Mouse (Mus musculus) adrenal gland, postnatal 25 days (tissue): ENCODE measurements at regions not wholly inside any gene's neighbourhood (a gene's known extent, or its start where the extent isn't known, plus 50 kb on each side); places are given as distances from the start of the nearest gene placed in this dataset.

Source experiments
- DNase-seq: peaks from one replicate; pipeline ENCODE4 v3.0.0; 2021; ENCODE audit warnings: mixed read lengths

DNA sequence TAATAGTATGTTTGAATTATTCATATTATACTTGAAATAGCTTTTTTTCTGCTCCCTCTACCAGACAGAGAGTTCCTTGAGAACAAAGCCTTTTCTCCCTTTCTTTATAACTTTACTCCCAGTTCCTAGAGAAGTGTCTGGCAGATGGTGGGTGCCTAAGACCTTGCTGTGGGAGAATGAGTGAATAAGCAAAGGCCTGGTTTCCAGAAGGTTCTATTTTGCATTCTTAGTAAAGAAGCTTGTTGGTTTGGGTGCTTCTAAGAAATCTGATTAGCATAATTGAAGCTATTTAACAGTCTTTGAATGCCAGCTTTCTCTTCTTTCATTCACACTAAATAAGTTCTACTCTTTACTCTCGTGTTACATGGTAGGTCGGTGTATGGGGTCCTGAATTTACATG, 1104.2 kb downstream of the Gsdmc2 start:
- DNase-seq: no peak

DNA sequence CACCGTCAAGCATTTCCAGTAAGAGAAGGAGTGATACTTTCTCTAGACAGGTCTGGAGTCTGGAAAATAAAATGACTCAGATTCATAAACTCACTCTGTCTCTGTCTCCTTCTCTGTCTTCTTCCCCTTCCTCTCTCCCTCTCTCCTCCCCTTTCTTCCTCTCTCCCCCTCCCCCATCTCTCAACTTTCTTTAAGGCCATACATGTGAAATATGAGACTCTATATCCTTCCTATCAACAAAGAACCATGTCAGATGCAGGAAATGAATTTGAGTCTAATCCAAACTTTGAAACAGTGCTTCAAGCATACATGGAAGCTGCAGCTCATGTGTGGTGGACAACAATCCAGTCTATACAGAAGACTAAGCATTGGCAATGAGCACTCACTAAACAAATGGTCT, 1109.6 kb downstream of the Gsdmc2 start:
- DNase-seq: no peak

GRCm38 (mm10) chr15:62734900-62735299, 1110.1 kb downstream of the Gsdmc2 start:
- no peak for DNase-seq

- DNase-seq: no peak
These were observed 1114.5 kb downstream of the Gsdmc2 start for GRCm38 (mm10) chr15:62730524-62730923.

- no peak for DNase-seq
These were observed 1130.7 kb downstream of the Gsdmc2 start for GRCm38 (mm10) chr15:62714265-62714664.

DNA sequence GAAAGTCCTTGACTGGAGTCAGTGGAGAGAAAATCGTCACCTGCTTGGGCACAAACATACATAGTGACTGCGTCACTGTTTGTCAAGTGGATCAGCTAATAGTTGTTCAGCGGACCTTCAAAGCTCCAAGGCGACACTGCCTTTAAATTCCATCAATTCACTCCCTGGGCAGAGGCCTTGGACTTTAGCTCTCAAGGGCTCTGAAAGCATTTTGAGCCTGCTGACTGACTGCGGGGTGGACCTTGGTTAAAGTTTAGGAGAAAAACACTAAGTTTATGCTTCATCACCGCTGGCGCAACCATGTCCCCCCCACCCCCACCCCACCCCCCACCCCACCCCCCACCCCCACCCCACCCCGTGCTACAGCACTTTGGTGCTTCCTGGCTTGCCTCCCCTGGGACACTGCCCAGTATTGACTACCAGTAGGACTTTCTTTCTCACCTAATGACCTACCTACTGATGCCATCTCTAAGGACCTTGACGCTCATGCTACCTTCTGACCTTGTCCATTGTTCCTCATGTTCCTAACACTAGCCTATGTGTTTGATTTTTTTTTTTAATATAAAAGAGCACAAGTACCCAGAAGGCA, 1132.3 kb downstream of the Gsdmc2 start:
- peak; percentile 15 for DNase-seq

GRCm38 (mm10) chr15:62712060-62712542, 1132.9 kb downstream of the Gsdmc2 start:
- DNase-seq: no peak

GRCm38 (mm10) chr15:62709546-62709945, 1135.4 kb downstream of the Gsdmc2 start:
- DNase-seq: peak; percentile 23

GRCm38 (mm10) chr15:62698559-62698958, 1146.4 kb downstream of the Gsdmc2 start:
- DNase-seq: no peak

DNA sequence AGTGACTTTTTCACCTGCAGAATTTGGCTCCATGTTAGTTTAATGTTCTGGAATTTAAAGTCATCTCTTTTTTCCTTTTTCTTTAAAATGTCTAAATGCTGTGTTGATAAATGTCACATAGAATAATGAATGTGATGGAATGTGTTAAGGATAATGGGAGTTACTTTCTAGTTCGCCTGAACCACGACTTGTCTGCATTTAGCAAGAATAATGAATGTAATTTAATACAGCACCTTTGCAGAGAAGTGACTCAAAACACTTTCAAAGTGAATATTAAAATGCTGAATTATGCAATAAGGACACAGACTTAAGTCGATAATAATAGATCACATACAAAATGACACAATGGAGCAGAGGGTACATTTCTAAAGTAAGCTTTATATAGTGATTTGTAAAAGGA, 1150.2 kb downstream of the Gsdmc2 start:
- no peak for DNase-seq

DNA sequence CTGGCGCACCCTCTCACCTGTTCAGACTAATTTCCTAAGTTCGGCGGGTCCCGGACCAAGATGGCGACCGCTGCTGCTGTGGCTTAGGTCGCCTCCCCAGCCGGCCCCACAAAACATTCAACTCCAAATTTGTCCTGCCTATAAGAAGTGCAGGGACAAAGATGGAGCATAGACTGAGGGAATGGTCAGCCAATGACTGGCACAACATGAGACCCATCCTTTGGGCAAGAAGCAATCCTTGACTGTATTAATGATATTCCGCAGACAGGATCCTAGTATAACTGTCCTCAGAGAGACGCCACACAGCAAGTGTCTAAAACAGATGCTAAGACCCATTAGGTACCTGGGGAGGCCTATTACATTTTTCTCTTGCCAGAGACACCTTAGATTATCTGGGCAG, 1151.3 kb downstream of the Gsdmc2 start:
- no peak for DNase-seq

DNA sequence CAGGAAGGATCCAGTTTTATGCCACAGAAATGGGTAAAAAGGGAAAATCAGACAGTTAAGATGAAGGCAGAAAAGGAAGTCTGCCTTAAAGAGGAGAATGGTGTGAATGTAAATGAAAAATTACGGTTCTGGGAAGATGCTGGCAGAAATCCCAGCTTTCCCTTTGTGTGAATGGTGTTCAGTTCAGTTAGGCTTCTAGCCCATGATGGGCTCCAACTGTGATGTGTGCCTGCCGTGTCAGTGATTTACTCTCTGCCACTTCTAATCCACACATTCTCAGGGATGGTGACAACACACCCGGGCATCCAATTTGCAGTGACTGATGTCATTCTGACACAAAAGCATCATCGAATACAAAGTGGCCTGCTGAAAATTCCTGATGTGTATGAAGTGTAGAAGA, 1171.6 kb downstream of the Gsdmc2 start:
- no peak for DNase-seq

DNA sequence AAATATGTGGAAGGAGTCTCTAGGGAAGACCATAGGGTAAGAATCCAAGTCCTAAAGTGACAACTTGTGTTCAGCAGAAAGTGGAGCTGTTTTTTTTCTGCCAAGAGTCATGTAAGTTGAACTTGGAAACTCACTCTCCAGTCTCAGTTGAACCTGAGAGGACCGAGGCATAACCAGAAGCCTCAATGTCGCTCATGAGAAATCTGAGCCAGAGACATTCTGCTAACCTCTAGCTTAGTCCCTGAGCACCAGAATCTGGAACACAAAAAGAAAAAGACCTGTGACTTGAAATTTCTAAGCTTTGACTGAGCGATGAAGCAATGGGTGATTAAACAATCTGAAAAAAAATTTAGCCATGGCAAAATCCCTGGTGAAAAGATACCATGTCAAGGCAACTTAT, 1175.0 kb downstream of the Gsdmc2 start:
- no peak for DNase-seq

GRCm38 (mm10) chr15:62659096-62659495, 1185.9 kb downstream of the Gsdmc2 start:
- DNase-seq: no peak

DNA sequence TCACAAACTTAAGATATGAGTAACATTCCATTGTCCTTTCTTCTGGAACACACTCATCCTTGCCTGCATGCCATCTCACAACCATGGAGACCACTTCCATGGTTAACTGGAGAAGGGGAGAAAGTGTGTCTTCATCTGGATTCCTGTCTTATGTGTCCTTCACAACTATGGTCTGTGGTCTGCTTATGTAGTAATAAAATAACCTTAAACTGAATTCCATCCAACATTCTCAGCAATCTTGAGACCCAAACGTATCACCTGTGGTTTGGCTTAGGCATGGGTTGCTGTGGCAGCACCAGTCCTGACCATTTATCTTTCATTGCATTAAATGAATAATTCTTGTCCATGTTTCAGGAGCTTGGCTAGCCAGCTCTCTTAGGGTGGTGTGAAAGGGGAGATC, 1186.3 kb downstream of the Gsdmc2 start:
- DNase-seq: no peak

GRCm38 (mm10) chr15:62646476-62647168, 1198.4 kb downstream of the Gsdmc2 start:
- DNase-seq: no peak

- no peak for DNase-seq
These were observed 1200.2 kb downstream of the Gsdmc2 start for GRCm38 (mm10) chr15:62644744-62645143.

GRCm38 (mm10) chr15:62644296-62644695, 1200.7 kb downstream of the Gsdmc2 start:
- DNase-seq: no peak

DNA sequence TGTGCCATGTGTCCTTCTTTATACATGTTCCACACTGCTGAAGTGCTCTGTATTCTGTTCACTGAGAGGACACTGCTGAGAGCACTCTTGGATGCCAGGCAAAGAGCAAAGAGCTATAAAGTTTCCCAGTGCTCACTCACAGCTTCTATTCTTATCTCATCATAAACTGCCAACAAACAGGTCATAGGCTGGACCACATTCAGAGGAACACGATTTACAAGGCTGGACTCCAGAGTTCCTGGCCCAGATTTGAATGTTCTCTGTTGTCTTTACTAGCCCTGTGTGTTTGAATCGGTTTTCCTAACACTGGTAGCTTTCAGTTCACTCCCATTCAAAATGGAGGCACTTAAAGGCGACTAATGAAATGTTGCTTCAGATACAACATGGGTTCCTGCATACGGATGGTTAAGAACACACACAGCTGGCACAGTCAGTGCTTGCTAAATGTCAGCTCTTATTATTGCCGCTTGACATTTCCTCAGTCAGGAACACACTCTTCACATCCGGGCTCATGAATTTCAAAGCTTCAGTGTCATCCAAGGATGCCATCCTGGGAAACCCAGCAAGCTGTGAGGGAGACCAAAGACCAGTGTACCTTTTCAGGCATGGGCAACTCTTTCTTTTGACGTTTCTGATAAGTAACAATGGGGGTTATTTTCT, 1203.8 kb downstream of the Gsdmc2 start:
- no peak for DNase-seq

- no peak for DNase-seq
These were observed 1219.6 kb downstream of the Gsdmc2 start for GRCm38 (mm10) chr15:62625406-62625805.

DNA sequence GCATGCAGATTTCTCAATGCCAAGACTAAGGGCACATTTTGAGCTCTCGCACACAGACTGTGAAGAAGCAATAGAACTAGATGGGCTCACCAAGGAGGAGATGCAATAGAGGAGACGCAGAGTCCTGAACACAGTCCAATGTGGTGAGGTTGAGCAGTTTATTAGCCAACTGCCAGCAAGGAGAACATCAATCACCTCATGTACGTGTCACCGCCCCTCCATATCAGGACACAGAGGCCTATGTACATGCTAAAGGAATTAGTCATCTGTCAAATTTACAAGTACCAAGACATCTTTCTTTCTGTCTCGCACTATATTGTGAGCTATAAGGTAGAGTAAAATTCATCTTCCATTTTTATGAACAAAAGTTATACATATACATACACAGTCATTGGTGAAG, 1228.9 kb downstream of the Gsdmc2 start:
- no peak for DNase-seq

DNA sequence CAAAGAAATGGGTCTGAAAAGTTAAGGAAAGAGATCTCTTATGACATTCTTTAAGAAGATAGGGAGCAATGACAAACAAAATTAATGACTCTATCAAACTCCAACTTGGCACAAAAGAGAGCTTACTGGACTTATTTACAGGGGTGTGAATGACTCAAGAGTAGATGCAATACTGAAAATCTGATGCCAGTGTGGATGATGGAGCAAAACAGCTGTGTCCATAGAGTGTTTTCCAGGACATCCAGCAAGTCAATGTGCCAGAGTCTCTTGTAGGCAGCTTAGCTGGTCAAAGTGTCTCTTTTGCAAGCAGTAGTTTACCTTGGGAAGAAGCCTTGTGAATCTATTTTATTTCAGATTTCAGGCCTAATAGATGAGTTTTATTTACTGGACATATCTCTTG, 1248.2 kb downstream of the Gsdmc2 start:
- DNase-seq: no peak

GRCm38 (mm10) chr15:62588580-62588979, 1256.4 kb downstream of the Gsdmc2 start:
- no peak for DNase-seq

GRCm38 (mm10) chr15:62578788-62579187, 1266.2 kb downstream of the Gsdmc2 start:
- no peak for DNase-seq
